ENCODE assay signal across 12 mouse cellular contexts in genomic region chr9:107599842-107600241, GRCm38 (mm10). TPM values are rescaled to one million over a fixed set of nuclear protein-coding genes. Genes with fewer than 3 reads are reported as not detected.
DNase-seq lines count a peak whose midpoint lies in the region; ATAC-seq and TF ChIP-seq lines count a peak whose summit lies in the region.
"Had no signal": no experiment of that assay in that cellular context is flagged by ENCODE, and none has a peak within 500 bp of the region (broad histone marks: within the 10 kb centered on the region; RNA-seq: fewer than 3 reads in every experiment).

No protein-coding gene starts in this region.

- no peak for TF ChIP-seq EP300 in lung, postnatal 0 days (IDR thresholded peaks at IDR 0.05)

- no peaks in the 10 kb centered on the region for H3K36me3 ChIP-seq in hindbrain, embryonic 13.5 days
- H3K36me3 ChIP-seq in hindbrain, embryonic 11.5 days (ENCODE audit: control insufficient read depth, insufficient read depth, low read length): no peaks in the 10 kb centered on the region
- no peaks in the 10 kb centered on the region for H3K36me3 ChIP-seq in lung, postnatal 0 days (ENCODE audit: insufficient read depth, low read length)

- H3K27me3 ChIP-seq in cerebellum, adult 2 months (ENCODE audit: control insufficient read depth, insufficient read depth, low read length): no peaks in the 10 kb centered on the region
- H3K27me3 ChIP-seq in hindbrain, embryonic 13.5 days: peaks cover 7% of the 10 kb centered on the region; the same call in 1 of the 2 replicates
- H3K27me3 ChIP-seq in hindbrain, embryonic 11.5 days (ENCODE audit: control insufficient read depth, insufficient read depth, low read length): no peaks in the 10 kb centered on the region
- H3K27me3 ChIP-seq in lung, postnatal 0 days (replicated peaks; ENCODE audit: insufficient read depth, low read length): no peaks in the 10 kb centered on the region

- ATAC-seq in hindbrain, embryonic 13.5 days (ENCODE audit: low FRiP score): no peak
- ATAC-seq in hindbrain, embryonic 11.5 days (ENCODE audit: low FRiP score): no peak
- no peak for ATAC-seq in lung, postnatal 0 days

- no peak for TF ChIP-seq CTCF in cerebellum, adult 2 months (IDR thresholded peaks at IDR 0.05; ENCODE audit: borderline replicate concordance, insufficient read depth, low read depth, low read length)
- no peak; the same call in 1 of the 2 replicates for TF ChIP-seq CTCF in lung, postnatal 0 days (IDR thresholded peaks at IDR 0.05)

- peaks cover 10% of the 10 kb centered on the region for H3K4me1 ChIP-seq in cerebellum, adult 2 months (ENCODE audit: control insufficient read depth, insufficient read depth, low read length)
- peaks cover 18% of the 10 kb centered on the region for H3K4me1 ChIP-seq in hindbrain, embryonic 13.5 days (replicated peaks)
- peaks cover 10% of the 10 kb centered on the region for H3K4me1 ChIP-seq in hindbrain, embryonic 11.5 days (replicated peaks; ENCODE audit: control insufficient read depth, insufficient read depth, low read length)
- 0 out of 2 replicates have a peak, but pooled peaks cover 3% of the 10 kb centered on the region for H3K4me1 ChIP-seq in lung, postnatal 0 days (ENCODE audit: insufficient read depth, low read depth, low read length)

- DNase-seq in cerebellum, adult 2 months: peak; percentile 60 to 73
- DNase-seq in cerebellum, adult 8-10 months: no peak
- no peak for DNase-seq in hindbrain, embryonic 11.5 days (ENCODE audit: low spot score)
- DNase-seq in right cerebral cortex, postnatal 4 days: peak; percentile 37
- DNase-seq in right cerebral cortex, postnatal 25 days: no peak
- DNase-seq in urinary bladder, postnatal 25 days (ENCODE audit: low spot score): no peak
- no peak for DNase-seq in lung, postnatal 0 days (ENCODE audit: low spot score)
- DNase-seq: adrenal gland, postnatal 10 days; liver, embryonic 13.5 days had no signal

- H3K4me2 ChIP-seq in hindbrain, embryonic 13.5 days: no peak overlapping the region
- no peak overlapping the region for H3K4me2 ChIP-seq in hindbrain, embryonic 11.5 days (replicated peaks; ENCODE audit: low read depth, low read length)
- no peak overlapping the region for H3K4me2 ChIP-seq in lung, postnatal 0 days (replicated peaks; ENCODE audit: low read depth, low read length)
- H3K4me2 ChIP-seq: liver, embryonic 13.5 days had no signal

- 65% methylated on average over 14 of the region's 14 CpGs for WGBS in cerebellum, adult 2 months
- WGBS in hindbrain, embryonic 13.5 days: 72% methylated on average over 14 of the region's 14 CpGs
- 71% methylated on average over 14 of the region's 14 CpGs for WGBS in hindbrain, embryonic 11.5 days
- WGBS in lung, postnatal 0 days: 62% methylated on average over 14 of the region's 14 CpGs

- H3K27ac ChIP-seq in cerebellum, adult 2 months (ENCODE audit: insufficient read depth, low read length): no peak overlapping the region
- no peak overlapping the region for H3K27ac ChIP-seq in hindbrain, embryonic 13.5 days
- no peak overlapping the region for H3K27ac ChIP-seq in hindbrain, embryonic 11.5 days (ENCODE audit: low read depth, low read length)
- no peak overlapping the region for H3K27ac ChIP-seq in lung, postnatal 0 days (ENCODE audit: low read length)
- H3K27ac ChIP-seq: layer of hippocampus, adult 2 months; liver, embryonic 13.5 days; macrophage had no signal

- TF ChIP-seq POLR2A in cerebellum, adult 2 months (IDR thresholded peaks at IDR 0.05; ENCODE audit: borderline replicate concordance, insufficient read depth, low read length): no peak

- H3K4me3 ChIP-seq in cerebellum, adult 2 months (replicated peaks; ENCODE audit: insufficient read depth, low read depth, low read length): no peak overlapping the region
- no peak overlapping the region for H3K4me3 ChIP-seq in hindbrain, embryonic 13.5 days
- no peak overlapping the region for H3K4me3 ChIP-seq in hindbrain, embryonic 11.5 days (ENCODE audit: low read depth, low read length)
- no peak overlapping the region for H3K4me3 ChIP-seq in lung, postnatal 0 days (ENCODE audit: low read depth, low read length)
- H3K4me3 ChIP-seq: layer of hippocampus, adult 2 months; liver, embryonic 13.5 days had no signal

- H3K9me3 ChIP-seq in hindbrain, embryonic 13.5 days: no peaks in the 10 kb centered on the region
- no peaks in the 10 kb centered on the region for H3K9me3 ChIP-seq in hindbrain, embryonic 11.5 days (ENCODE audit: control insufficient read depth, low read length)
- H3K9me3 ChIP-seq in lung, postnatal 0 days (ENCODE audit: low read length): no peaks in the 10 kb centered on the region
- H3K9me3 ChIP-seq: liver, embryonic 13.5 days had no signal

- 0 out of 2 replicates have a peak overlapping the region, but pooled peaks have one; percentile 10 for H3K9ac ChIP-seq in hindbrain, embryonic 13.5 days
- H3K9ac ChIP-seq in hindbrain, embryonic 11.5 days (ENCODE audit: low read depth, low read length): no peak overlapping the region
- no peak overlapping the region for H3K9ac ChIP-seq in lung, postnatal 0 days (replicated peaks; ENCODE audit: low read depth)
- H3K9ac ChIP-seq: liver, embryonic 13.5 days had no signal

RNA-seq across cellular contexts. Expression of gene Sema3b, which starts 9.2 kb away (rescaled TPM):
- polyA plus RNA-seq in cerebellum, adult 2 months (2012; rRNA removed): 3.9 and 6.4 TPM in 2 replicates
- 3.4 and 4.2 TPM in 2 replicates for polyA plus RNA-seq in hindbrain, embryonic 13.5 days (2015; fragmentation: Nextera tagmentation; extraction: Ambion mirVana)
- polyA plus RNA-seq in hindbrain, embryonic 11.5 days (2014; fragmentation: Nextera tagmentation; extraction: Ambion mirVana): 1.4 and 1.6 TPM in 2 replicates
- 31.9 and 34.3 TPM in 2 replicates for polyA plus RNA-seq in lung, postnatal 0 days (2015; fragmentation: Nextera tagmentation; extraction: Ambion mirVana)
- polyA plus RNA-seq: macrophage had no signal

RNA-seq across cellular contexts. Expression of gene Ifrd2, which starts 12.4 kb away (rescaled TPM):
- 20.2 and 23.4 TPM in 2 replicates for polyA plus RNA-seq in cerebellum, adult 2 months (2012; rRNA removed)
- 11.8 and 14.1 TPM in 2 replicates for polyA plus RNA-seq in hindbrain, embryonic 13.5 days (2015; fragmentation: Nextera tagmentation; extraction: Ambion mirVana)
- polyA plus RNA-seq in hindbrain, embryonic 11.5 days (2014; fragmentation: Nextera tagmentation; extraction: Ambion mirVana): 26.9 and 27.7 TPM in 2 replicates
- 22.4 and 24.1 TPM in 2 replicates for polyA plus RNA-seq in lung, postnatal 0 days (2015; fragmentation: Nextera tagmentation; extraction: Ambion mirVana)

RNA-seq across cellular contexts. Expression of gene Hyal3, which starts 19.2 kb away (rescaled TPM):
- 1.1 TPM in 2 replicates for polyA plus RNA-seq in cerebellum, adult 2 months (2012; rRNA removed)
- polyA plus RNA-seq in hindbrain, embryonic 13.5 days (2015; fragmentation: Nextera tagmentation; extraction: Ambion mirVana): 1.3 and 1.6 TPM in 2 replicates
- polyA plus RNA-seq in hindbrain, embryonic 11.5 days (2014; fragmentation: Nextera tagmentation; extraction: Ambion mirVana): 0.18 and 0.39 TPM in 2 replicates
- polyA plus RNA-seq in lung, postnatal 0 days (2015; fragmentation: Nextera tagmentation; extraction: Ambion mirVana): 1.7 and 2.2 TPM in 2 replicates

RNA-seq across cellular contexts. Expression of gene Naa80, which starts 21.2 kb away (rescaled TPM):
- polyA plus RNA-seq in cerebellum, adult 2 months (2012; rRNA removed): 19.5 and 21.6 TPM in 2 replicates
- polyA plus RNA-seq in hindbrain, embryonic 13.5 days (2015; fragmentation: Nextera tagmentation; extraction: Ambion mirVana): 14.1 and 16.5 TPM in 2 replicates
- 10.5 and 11.3 TPM in 2 replicates for polyA plus RNA-seq in hindbrain, embryonic 11.5 days (2014; fragmentation: Nextera tagmentation; extraction: Ambion mirVana)
- polyA plus RNA-seq in lung, postnatal 0 days (2015; fragmentation: Nextera tagmentation; extraction: Ambion mirVana): 17.9 and 22.0 TPM in 2 replicates

RNA-seq across cellular contexts. Expression of gene Hyal1, which starts 23.1 kb away (rescaled TPM):
- 5.7 and 6.8 TPM in 2 replicates for polyA plus RNA-seq in cerebellum, adult 2 months (2012; rRNA removed)
- 7.4 and 8.4 TPM in 2 replicates for polyA plus RNA-seq in hindbrain, embryonic 13.5 days (2015; fragmentation: Nextera tagmentation; extraction: Ambion mirVana)
- 3.6 and 4.4 TPM in 2 replicates for polyA plus RNA-seq in hindbrain, embryonic 11.5 days (2014; fragmentation: Nextera tagmentation; extraction: Ambion mirVana)
- 9.7 and 11.0 TPM in 2 replicates for polyA plus RNA-seq in lung, postnatal 0 days (2015; fragmentation: Nextera tagmentation; extraction: Ambion mirVana)

Comparison
In these comparisons a context has a peak if more than half of its experiments do, and no peak if none do; other contexts are left out.
1. DNase-seq: peak in cerebellum, adult 2 months (2 of 2) and right cerebral cortex, postnatal 4 days (single experiment); none in cerebellum, adult 8-10 months (single experiment), hindbrain, embryonic 11.5 days (single experiment), right cerebral cortex, postnatal 25 days (single experiment), urinary bladder, postnatal 25 days (single experiment) and lung, postnatal 0 days (single experiment).